Mouse (Mus musculus): ENCODE measurements at regions not wholly inside any gene's neighbourhood (a gene's known extent, or its start where the extent isn't known, plus 50 kb on each side); places are given as distances from the start of the nearest gene placed in this dataset.

GRCm38 (mm10) chr13:102326544-102326943 lies 366.8 kb upstream of the Cd180 start:
- ATAC-seq (replicated peaks in 1 of 2; ENCODE audit: insufficient read depth in 1 of 2, low FRiP score in 2 of 2, low TSS enrichment in 1 of 2, low read depth in 1 of 2, poor library complexity in 2 of 2, severe bottlenecking in 2 of 2) = no peak

GRCm38 (mm10) chr13:102333667-102334066 lies 359.7 kb upstream of the Cd180 start:
- ATAC-seq (replicated peaks in 1 of 2; ENCODE audit: insufficient read depth in 1 of 2, low FRiP score in 2 of 2, low TSS enrichment in 1 of 2, low read depth in 1 of 2, poor library complexity in 2 of 2, severe bottlenecking in 2 of 2) = no peak

- peak in 1 of 2 experiments; percentile 42; a peak in 1 of 4 replicates for ATAC-seq (replicated peaks in 1 of 2; ENCODE audit: insufficient read depth in 1 of 2, low FRiP score in 2 of 2, low TSS enrichment in 1 of 2, low read depth in 1 of 2, poor library complexity in 2 of 2, severe bottlenecking in 2 of 2)
Observed at GRCm38 (mm10) chr13:102334131-102334534, 359.2 kb upstream of the Cd180 start.

DNA sequence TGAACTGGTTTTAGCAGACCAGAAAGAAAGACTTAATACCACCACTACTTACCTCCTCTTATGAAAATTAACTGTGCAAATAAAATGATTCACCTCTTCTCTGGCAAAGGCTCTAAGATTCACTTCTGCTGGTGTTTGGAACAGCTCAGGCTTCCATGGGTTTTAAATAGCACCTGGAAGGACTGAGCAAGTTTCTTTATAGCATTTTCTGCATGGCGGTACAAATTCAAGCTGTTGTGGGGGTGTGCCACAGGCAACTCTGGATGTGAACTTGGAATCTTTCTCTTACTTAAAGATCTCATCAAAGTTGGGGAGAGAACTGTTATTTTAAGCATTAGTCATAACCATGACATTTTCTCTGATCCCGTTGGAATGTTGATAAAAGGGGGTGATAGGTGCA lies 350.1 kb upstream of the Cd180 start:
- no peak for ATAC-seq (replicated peaks in 1 of 2; ENCODE audit: insufficient read depth in 1 of 2, low FRiP score in 2 of 2, low TSS enrichment in 1 of 2, low read depth in 1 of 2, poor library complexity in 2 of 2, severe bottlenecking in 2 of 2)

- ATAC-seq (replicated peaks in 1 of 2; ENCODE audit: insufficient read depth in 1 of 2, low FRiP score in 2 of 2, low TSS enrichment in 1 of 2, low read depth in 1 of 2, poor library complexity in 2 of 2, severe bottlenecking in 2 of 2) = no peak
Observed at GRCm38 (mm10) chr13:102344606-102345269, 348.6 kb upstream of the Cd180 start.

DNA sequence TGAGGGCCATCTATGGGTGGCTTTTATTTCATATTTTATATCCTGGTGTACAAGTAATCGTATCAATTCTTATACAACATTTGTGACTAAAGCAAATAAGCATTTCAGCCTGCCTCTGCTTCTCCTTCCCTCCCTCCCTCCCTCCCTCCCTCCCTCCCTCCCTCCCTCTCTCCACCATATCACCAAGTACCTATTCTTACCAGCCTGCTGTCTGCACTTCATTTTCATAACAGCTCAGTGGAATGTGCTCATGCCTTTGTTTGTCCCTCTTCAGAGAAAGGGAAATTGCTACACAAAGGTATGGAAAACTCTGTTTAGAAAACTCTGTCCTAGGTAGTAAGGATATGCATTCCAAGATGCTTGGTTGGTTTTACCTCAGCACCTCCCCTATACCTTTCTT lies 343.9 kb upstream of the Cd180 start:
- no peak for ATAC-seq (replicated peaks in 1 of 2; ENCODE audit: insufficient read depth in 1 of 2, low FRiP score in 2 of 2, low TSS enrichment in 1 of 2, low read depth in 1 of 2, poor library complexity in 2 of 2, severe bottlenecking in 2 of 2)

DNA sequence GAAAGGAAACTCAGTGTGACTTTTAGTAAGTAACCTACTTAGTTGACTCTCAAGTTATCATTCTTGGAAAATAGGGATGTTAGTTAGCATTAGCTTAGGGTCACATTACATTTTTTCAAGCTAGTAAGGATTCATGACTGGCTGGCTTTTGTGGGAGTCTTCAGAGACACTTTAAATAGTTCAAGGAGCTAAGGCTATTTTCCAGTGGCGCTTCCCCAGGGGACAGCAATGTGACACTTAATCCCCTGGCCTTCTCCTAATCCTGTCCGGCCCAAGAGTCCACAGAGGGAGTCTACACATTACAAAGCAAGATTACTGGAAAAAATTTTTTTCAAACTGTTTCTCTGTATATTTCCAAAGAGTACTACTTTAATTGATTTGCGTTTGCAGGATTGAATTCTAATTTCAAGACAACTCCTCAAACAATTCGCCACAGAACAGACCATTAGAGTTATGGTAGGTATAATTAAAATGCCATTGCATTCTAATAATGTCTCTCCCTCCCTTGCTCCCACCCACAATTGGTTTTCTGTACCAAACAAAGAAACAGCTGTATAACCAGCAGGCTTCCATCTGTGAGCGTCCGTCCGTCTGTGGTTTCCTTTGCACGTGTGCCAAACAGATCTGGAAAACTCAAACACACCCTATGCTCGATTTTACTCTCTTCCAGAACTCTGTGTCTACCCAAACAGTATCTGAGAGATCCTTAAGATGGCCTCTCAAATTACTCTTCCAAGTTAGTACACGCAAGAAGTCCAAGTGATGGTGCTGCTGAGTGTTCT lies 341.1 kb upstream of the Cd180 start:
- 0 out of 4 replicates have a peak, but pooled peaks of 1 of the 2 experiments have one; percentile 12 for ATAC-seq (replicated peaks in 1 of 2; ENCODE audit: insufficient read depth in 1 of 2, low FRiP score in 2 of 2, low TSS enrichment in 1 of 2, low read depth in 1 of 2, poor library complexity in 2 of 2, severe bottlenecking in 2 of 2)

DNA sequence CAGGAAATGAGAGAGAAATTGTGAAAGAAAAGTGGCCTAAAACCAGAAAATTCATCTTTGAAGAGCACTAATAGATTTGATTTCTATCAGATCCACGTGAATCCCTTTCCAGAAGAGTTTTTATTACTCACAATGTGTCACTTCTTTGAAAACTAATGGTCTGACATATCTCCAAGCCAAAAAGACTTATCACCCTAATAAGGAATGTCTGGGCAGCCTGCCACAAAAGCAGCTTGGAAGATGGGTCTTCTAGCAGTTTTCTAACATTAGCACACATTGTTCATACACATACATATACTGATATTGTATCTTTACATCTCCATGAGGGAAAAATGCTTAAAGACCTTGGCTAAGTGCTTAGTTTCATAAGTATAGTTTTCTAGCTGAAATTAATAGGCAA lies 337.8 kb upstream of the Cd180 start:
- no peak for ATAC-seq (replicated peaks in 1 of 2; ENCODE audit: insufficient read depth in 1 of 2, low FRiP score in 2 of 2, low TSS enrichment in 1 of 2, low read depth in 1 of 2, poor library complexity in 2 of 2, severe bottlenecking in 2 of 2)

GRCm38 (mm10) chr13:102372451-102373082 lies 320.8 kb upstream of the Cd180 start:
- ATAC-seq (replicated peaks in 1 of 2; ENCODE audit: insufficient read depth in 1 of 2, low FRiP score in 2 of 2, low TSS enrichment in 1 of 2, low read depth in 1 of 2, poor library complexity in 2 of 2, severe bottlenecking in 2 of 2) = peak in 1 of 2 experiments; percentile 65; a peak in 2 of 4 replicates

GRCm38 (mm10) chr13:102380667-102381066 lies 312.7 kb upstream of the Cd180 start:
- ATAC-seq (replicated peaks in 1 of 2; ENCODE audit: insufficient read depth in 1 of 2, low FRiP score in 2 of 2, low TSS enrichment in 1 of 2, low read depth in 1 of 2, poor library complexity in 2 of 2, severe bottlenecking in 2 of 2) = no peak

DNA sequence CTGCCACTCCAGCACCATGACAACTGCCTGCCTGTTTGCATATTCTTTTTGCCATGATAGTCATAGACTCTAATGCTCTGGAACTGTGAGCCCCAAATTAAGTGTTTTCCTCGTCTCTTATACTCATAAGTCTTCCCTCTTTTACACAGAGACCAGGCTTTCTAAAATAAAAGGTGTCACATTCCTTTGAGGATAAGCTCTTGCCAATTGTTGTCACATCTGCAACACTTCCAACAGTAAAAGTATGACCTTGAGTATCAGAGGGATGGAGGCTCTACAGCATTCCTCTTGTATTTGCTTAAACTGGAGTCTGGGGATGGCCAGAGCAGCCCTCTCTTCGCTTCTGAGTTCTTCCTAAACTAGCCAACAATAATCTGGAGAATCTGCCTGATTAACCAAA lies 301.4 kb upstream of the Cd180 start:
- no peak for ATAC-seq (replicated peaks in 1 of 2; ENCODE audit: insufficient read depth in 1 of 2, low FRiP score in 2 of 2, low TSS enrichment in 1 of 2, low read depth in 1 of 2, poor library complexity in 2 of 2, severe bottlenecking in 2 of 2)

- ATAC-seq (replicated peaks in 1 of 2; ENCODE audit: insufficient read depth in 1 of 2, low FRiP score in 2 of 2, low TSS enrichment in 1 of 2, low read depth in 1 of 2, poor library complexity in 2 of 2, severe bottlenecking in 2 of 2) = no peak
Observed at GRCm38 (mm10) chr13:102392868-102393661, 300.3 kb upstream of the Cd180 start.

- ATAC-seq (replicated peaks in 1 of 2; ENCODE audit: insufficient read depth in 1 of 2, low FRiP score in 2 of 2, low TSS enrichment in 1 of 2, low read depth in 1 of 2, poor library complexity in 2 of 2, severe bottlenecking in 2 of 2) = no peak
Observed at GRCm38 (mm10) chr13:102393662-102393970, 299.7 kb upstream of the Cd180 start.

- ATAC-seq (replicated peaks in 1 of 2; ENCODE audit: insufficient read depth in 1 of 2, low FRiP score in 2 of 2, low TSS enrichment in 1 of 2, low read depth in 1 of 2, poor library complexity in 2 of 2, severe bottlenecking in 2 of 2) = no peak
Observed at GRCm38 (mm10) chr13:102394057-102394456, 299.3 kb upstream of the Cd180 start.

DNA sequence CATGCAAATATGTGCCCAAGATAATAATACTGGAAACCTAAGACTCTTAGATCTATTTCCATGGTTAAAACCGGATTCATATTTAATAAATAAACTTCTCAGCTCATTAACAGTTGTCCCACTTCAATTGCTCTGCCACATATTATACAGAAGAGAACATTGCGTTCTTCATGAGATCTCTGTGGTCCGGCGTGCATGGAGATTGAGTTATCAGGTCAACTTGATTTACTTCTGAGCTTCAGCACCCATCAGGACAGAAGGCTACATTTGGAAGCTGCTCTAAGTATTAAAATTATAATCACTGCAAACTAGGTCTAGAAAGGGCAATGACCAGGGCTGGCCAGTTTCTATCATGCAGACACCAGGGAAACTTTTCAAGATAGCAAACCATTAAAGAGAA lies 295.9 kb upstream of the Cd180 start:
- no peak for ATAC-seq (replicated peaks in 1 of 2; ENCODE audit: insufficient read depth in 1 of 2, low FRiP score in 2 of 2, low TSS enrichment in 1 of 2, low read depth in 1 of 2, poor library complexity in 2 of 2, severe bottlenecking in 2 of 2)

- no peak for ATAC-seq (replicated peaks in 1 of 2; ENCODE audit: insufficient read depth in 1 of 2, low FRiP score in 2 of 2, low TSS enrichment in 1 of 2, low read depth in 1 of 2, poor library complexity in 2 of 2, severe bottlenecking in 2 of 2)
Observed at GRCm38 (mm10) chr13:102411840-102412239, 281.5 kb upstream of the Cd180 start.

- no peak for ATAC-seq (replicated peaks in 1 of 2; ENCODE audit: insufficient read depth in 1 of 2, low FRiP score in 2 of 2, low TSS enrichment in 1 of 2, low read depth in 1 of 2, poor library complexity in 2 of 2, severe bottlenecking in 2 of 2)
Observed at GRCm38 (mm10) chr13:102434372-102434954, 258.9 kb upstream of the Cd180 start.
